Mouse (Mus musculus) neural tube, embryonic 11.5 days (tissue): ENCODE results near the gene Pnmal2. TPM values are rescaled to one million over a fixed set of nuclear protein-coding genes. Genes with fewer than 3 reads are reported as not detected.

Experiments used
- ATAC-seq: fragments of 200-750 bp; cut with Nextera tagmentation; 2 replicates; pipeline ENCODE4 v1.8.0; 2017; ENCODE audit warnings: moderate number of reproducible peaks, mild to moderate bottlenecking, moderate TSS enrichment, moderate library complexity; ENCODE audit not compliant: insufficient read depth, low FRiP score, low TSS enrichment
- DNase-seq: peaks from one replicate; pipeline ENCODE4 v3.0.0-alpha.2; 2015; ENCODE audit warnings: low spot score
- H3K27ac ChIP-seq: fragments of 300-500 bp; sonication (generic); 2 replicates; pipeline ENCODE4 v1.5.1; 2014; ENCODE audit warnings: low read depth, mild to moderate bottlenecking, low read length
- H3K27me3 ChIP-seq: fragments of 300-500 bp; sonication (generic); 2 replicates; pipeline ENCODE4 v1.6.1; 2014; ENCODE audit warnings: mild to moderate bottlenecking, low read length, mixed read lengths; ENCODE audit not compliant: control insufficient read depth, insufficient read depth
- H3K36me3 ChIP-seq: fragments of 300-500 bp; sonication (generic); 2 replicates; pipeline ENCODE4 v1.6.1; 2014; ENCODE audit warnings: mild to moderate bottlenecking, low read length, moderate library complexity, mixed read lengths; ENCODE audit not compliant: control insufficient read depth, insufficient read depth
- H3K4me1 ChIP-seq: fragments of 300-500 bp; sonication (generic); 2 replicates; pipeline ENCODE4 v1.6.1; 2014; ENCODE audit warnings: low read length, mixed read lengths; ENCODE audit not compliant: control insufficient read depth, insufficient read depth
- H3K4me2 ChIP-seq: fragments of 300-500 bp; sonication (generic); 2 replicates; pipeline ENCODE4 v1.6.1; 2014; ENCODE audit warnings: low read depth, mild to moderate bottlenecking, moderate library complexity
- H3K4me3 ChIP-seq: fragments of 300-500 bp; sonication (generic); 2 replicates; pipeline ENCODE4 v1.5.1; 2014; ENCODE audit warnings: low read depth, low read length
- H3K9ac ChIP-seq: fragments of 300-500 bp; sonication (generic); 2 replicates; pipeline ENCODE4 v1.6.1; 2014; ENCODE audit warnings: mild to moderate bottlenecking, low read length
- H3K9me3 ChIP-seq: fragments of 300-500 bp; sonication (generic); 2 replicates; pipeline ENCODE4 v1.6.1; 2016; ENCODE audit warnings: low read length; ENCODE audit not compliant: control insufficient read depth
- WGBS: fragments of 180-500 bp; shearing (Covaris S2); extraction: QIAGEN DNeasy Blood & Tissue Kit; methylation state at CpG from one replicate; pipeline ENCODE4 v1.1.7; 2014; 5-methylcytosine and 5-hydroxymethylcytosine counted together
- polyA plus RNA-seq: library from polyadenylated mRNA; unstranded; fragments of >200 nt; fragmentation: Nextera tagmentation; extraction: Ambion mirVana; gene quantifications from 2 replicates; pipeline ENCODE4 v1.2.1, GENCODE M21; 2014

The Pnmal2 gene
- polyA plus RNA-seq, 1 experiment from 2014 or later, result 9.4 TPM

DNA sequence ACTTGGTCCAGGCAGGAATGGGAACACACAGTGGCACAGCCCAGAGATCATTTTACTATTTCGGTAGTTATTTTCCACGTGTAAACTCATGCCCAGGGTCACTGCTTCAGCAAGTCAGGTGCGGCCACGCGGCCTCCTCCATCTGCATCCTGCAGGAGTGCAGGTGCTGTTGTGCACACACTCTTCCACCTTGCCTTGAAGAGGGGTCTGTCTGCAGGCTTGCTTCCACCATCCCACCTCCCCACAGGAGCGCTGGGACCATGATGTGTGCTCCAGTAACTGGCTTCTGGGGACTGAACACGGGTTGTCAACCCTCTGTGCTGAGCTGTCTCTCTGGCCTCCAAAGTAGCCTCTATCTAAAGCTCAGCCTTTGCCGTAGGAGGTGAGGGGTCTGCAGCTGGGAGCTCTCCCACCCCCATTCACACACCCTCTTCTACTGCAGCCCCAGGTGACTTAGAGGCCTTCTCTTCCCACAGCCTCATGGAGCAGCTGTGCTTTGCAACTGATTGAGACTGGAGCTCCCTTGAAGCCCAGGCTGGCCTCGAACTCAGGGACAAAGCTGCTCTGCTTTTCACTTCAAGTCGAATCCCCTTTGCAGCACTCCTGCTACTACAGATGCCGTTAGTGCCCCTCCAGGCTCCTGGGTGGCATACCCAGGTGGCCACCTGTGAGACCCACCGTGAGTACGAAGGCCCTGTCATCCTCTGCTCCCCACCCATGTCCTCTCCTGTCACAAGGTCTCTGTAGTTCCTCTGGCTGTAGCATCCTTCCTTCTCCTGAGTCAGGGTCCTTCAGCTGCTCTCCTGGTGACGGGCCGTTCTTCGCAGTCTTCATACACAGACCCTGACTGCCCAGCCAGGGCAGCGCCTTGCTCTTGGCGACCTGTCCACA is 29.8 kb upstream of the Pnmal2 start:
- H3K4me1 ChIP-seq, result no peaks in the 10 kb centered on the region
- WGBS, result 86% methylated on average over 18 of the region's 18 CpGs
- H3K4me2 ChIP-seq, result no peak overlapping the region
- no peak overlapping the region for H3K9ac ChIP-seq
- no peak overlapping the region for H3K4me3 ChIP-seq
- H3K36me3 ChIP-seq, result peaks cover 30% of the 10 kb centered on the region
- ATAC-seq, result no peak
- H3K27ac ChIP-seq, result no peak overlapping the region
- H3K9me3 ChIP-seq, result no peaks in the 10 kb centered on the region
- no peak for DNase-seq
- H3K27me3 ChIP-seq, result no peaks in the 10 kb centered on the region

DNA sequence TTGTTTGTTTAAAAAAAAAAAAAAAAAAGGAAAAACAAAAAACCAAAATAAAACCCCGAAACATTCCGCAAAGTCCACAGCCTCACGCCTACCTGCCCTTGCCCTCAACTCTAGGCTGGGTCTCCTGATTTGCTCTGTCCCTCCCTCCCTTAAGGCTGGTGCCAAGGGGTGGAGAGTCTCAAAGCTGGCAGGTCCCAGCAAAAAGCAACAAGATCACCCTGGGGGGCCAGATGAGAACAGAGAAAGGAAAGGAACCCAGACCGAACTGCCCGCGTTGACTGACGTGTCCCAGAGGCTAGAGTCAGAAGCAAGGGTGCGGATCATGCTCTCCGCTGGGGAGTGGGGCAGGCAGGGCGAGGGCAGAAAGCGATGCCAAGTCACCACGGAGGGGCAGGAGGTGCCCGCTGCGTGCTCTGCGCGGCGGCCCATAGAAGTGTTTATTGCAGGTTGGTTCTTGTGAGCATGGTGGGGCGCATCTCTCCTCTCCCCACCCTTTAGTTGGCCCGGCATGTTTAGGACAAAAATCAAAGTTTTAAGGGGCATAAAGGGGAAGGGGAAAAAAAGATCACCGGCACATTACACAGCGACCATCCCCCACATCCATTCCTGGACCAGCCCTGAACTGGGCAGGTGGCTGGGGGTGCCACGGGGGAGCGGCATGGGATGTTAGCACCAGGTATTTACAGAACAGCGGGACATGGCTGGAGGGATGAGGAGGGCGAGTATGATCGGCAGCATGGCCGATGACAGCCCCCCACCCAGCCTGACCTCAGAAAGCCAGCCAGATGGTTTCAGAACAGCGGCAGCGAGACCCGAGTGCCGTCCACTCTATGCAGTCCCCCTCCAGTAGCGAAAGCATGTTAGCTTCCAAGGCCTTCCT is 28.8 kb upstream of the Pnmal2 start:
- DNase-seq (no peak), ATAC-seq (no peak)
- WGBS, result 93% methylated on average over 32 of the region's 32 CpGs
- Histone ChIP-seq H3K27me3 (no peaks in the 10 kb centered on the region), H3K4me2 (no peak overlapping the region), H3K9me3 (no peaks in the 10 kb centered on the region), H3K36me3 (peaks cover 30% of the 10 kb centered on the region), H3K9ac (no peak overlapping the region), H3K27ac (no peak overlapping the region), H3K4me1 (no peaks in the 10 kb centered on the region; the same call in 1 of the 2 replicates), H3K4me3 (no peak overlapping the region)

DNA sequence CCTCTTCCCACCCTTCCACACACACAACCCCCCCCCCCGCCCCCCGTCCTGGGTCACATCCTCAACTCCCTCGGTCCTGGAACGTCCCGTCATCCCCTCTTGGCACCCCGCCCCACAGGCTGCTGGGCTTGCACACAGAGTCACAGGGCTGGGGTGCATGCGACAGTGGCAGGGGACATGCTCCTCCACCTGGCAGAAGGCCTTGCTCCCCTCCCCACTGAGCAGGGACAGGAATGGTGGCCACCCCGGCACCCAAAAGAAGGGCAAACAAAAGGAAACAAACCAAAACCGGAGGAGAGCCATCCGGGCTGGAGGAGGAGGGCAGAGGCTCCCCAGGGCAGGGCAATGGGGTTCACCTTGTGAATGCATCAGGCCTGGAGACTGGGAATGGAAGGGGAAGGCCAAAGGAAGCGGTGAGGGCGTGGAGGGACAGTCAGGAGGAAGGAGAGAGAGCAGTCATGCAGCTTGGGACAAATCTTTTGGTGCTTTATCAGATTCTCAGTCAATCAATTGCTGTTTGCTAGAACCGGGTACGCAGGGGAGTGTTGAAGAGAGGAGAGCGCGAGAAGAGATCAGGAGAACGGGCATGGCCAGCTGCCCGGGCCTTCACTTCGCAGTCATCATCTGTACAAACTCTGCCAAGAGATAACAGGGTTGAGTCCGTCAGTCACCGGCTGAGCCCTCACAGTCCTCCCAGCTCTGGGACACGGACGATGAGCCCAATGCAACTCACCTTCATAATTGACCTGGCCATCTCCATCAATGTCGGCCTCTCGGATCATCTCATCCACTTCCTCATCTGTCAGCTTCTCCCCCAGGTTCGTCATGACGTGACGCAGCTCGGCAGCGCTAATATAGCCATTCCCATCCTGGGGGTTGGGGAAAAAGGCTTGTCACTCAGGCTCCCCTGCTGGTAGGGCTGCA is 27.9 kb upstream of the Pnmal2 start:
- DNase-seq, result no peak
- no peak for ATAC-seq
- 91% methylated on average over 28 of the region's 30 CpGs for WGBS
- H3K9ac ChIP-seq, result no peak overlapping the region
- H3K27ac ChIP-seq, result no peak overlapping the region
- H3K4me1 ChIP-seq, result peaks cover 9% of the 10 kb centered on the region
- H3K4me2 ChIP-seq, result no peak overlapping the region
- no peak overlapping the region for H3K4me3 ChIP-seq
- H3K9me3 ChIP-seq, result no peaks in the 10 kb centered on the region
- H3K36me3 ChIP-seq, result peaks cover 30% of the 10 kb centered on the region
- no peaks in the 10 kb centered on the region for H3K27me3 ChIP-seq

DNA sequence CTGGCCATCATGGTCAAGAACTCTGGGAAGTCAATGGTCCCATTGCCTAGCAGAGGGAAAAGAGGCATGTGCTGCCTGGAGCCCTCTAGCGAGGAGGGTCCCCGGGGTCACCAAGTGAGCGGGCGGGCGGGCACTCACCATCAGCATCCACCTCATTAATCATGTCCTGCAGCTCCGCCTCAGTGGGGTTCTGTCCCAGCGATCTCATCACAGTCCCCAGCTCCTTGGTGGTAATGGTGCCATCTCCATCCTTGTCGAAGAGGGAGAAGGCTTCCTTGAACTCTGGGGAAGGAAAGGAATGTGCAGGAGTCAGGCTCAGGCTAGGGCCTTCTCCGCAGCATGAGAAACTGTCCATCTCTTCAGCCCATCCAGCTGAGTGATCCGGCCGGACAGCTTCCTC is 27.0 kb upstream of the Pnmal2 start:
- ATAC-seq, result no peak
- Histone ChIP-seq H3K4me2 (no peak overlapping the region), H3K4me1 (peaks cover 17% of the 10 kb centered on the region), H3K4me3 (no peak overlapping the region), H3K9me3 (no peaks in the 10 kb centered on the region), H3K9ac (no peak overlapping the region), H3K36me3 (peaks cover 30% of the 10 kb centered on the region), H3K27me3 (no peaks in the 10 kb centered on the region), H3K27ac (no peak overlapping the region)
- 74% methylated on average over 11 of the region's 11 CpGs for WGBS
- no peak for DNase-seq

DNA sequence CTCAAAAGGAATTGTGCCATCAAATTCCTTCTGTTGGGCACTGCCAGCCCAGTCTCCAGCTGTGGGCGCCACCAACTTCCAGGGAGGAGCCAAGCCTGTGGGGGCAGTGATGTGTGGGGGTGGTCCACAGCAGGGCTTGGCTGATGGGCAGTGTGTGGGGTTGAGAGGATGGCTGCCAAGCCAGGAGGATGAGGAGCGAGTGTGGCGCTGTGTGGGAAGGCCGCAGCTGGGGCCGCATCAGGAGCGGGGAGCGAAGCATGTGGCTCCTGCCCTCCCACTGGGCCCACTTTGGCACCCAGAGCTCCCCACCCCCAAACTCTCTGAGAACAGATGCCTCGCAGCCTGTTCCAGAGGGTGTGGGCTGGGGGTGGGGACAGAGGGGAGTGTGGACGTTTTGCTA is 26.5 kb upstream of the Pnmal2 start:
- Histone ChIP-seq H3K4me2 (no peak overlapping the region), H3K27me3 (no peaks in the 10 kb centered on the region), H3K4me1 (peaks cover 22% of the 10 kb centered on the region), H3K36me3 (peaks cover 30% of the 10 kb centered on the region), H3K9me3 (no peaks in the 10 kb centered on the region), H3K27ac (no peak overlapping the region), H3K9ac (no peak overlapping the region), H3K4me3 (no peak overlapping the region)
- no peak for DNase-seq
- 81% methylated on average over 9 of the region's 9 CpGs for WGBS
- no peak for ATAC-seq

DNA sequence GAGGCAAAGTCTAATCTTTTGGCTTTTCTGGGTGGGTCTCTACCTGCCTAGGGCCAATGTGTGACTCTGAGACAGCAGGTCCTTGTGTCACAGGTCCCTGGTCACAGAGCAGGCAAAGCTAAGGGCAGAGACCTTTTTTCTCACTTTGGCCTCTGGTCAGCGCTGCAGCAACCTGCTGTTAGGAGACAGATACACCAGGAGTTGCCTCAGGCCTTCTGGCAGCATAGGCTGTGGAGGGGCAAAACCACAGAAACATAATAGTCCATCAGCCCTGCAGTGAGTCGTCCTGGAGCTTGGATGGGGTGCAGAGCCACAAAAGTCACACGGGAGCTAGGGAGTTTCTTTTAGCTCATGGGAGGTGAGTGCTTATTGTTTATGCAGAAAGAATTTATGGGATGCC is 25.8 kb upstream of the Pnmal2 start:
- Histone ChIP-seq H3K4me2 (no peak overlapping the region), H3K36me3 (peaks cover 30% of the 10 kb centered on the region), H3K4me1 (peaks cover 22% of the 10 kb centered on the region), H3K9me3 (no peaks in the 10 kb centered on the region), H3K27me3 (no peaks in the 10 kb centered on the region), H3K27ac (no peak overlapping the region), H3K9ac (no peak overlapping the region), H3K4me3 (no peak overlapping the region)
- DNase-seq (no peak), ATAC-seq (no peak)
- WGBS, result 80% methylated on average over 3 of the region's 3 CpGs

DNA sequence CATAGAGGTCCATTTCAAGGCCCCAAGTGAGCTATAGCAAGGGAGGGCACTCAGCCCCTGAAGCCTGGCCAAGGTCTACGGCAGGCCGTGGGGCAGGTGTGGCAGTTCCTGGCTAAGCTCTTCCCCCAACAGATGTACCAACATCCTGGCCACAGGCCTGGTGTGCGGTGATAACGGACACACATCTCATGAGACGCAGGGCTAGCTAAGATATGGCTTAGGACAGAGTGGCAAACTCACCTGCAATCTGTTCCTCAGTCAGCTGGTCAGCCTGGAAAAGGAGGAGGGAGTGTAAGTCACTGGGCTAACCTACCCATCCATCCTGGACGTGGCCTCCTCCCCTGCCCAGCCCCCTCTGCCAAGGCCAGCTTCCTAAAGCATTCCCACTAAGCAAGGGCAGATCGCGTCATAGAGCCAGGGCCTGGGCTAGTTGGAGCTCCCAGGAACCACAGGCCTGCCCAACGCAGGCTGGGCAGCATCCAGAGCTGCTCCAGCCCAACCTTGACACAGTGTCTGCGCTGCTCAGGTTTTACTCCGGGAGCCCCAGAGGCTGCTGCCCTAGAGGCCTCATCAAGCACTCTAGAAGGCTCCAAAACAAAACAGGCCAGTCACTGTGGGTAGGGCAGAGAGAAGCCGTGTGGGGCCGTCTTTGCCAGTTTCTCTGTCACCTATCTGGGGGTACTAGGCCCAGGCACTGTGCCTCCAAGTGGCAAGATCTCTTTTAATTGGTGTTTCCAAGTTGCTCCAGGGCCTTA is 24.9 kb upstream of the Pnmal2 start:
- no peaks in the 10 kb centered on the region for H3K9me3 ChIP-seq
- H3K27me3 ChIP-seq, result no peaks in the 10 kb centered on the region
- DNase-seq (no peak), ATAC-seq (no peak)
- H3K36me3 ChIP-seq, result peaks cover 28% of the 10 kb centered on the region
- 93% methylated on average over 13 of the region's 13 CpGs for WGBS
- H3K27ac ChIP-seq, result no peak overlapping the region
- H3K9ac ChIP-seq, result no peak overlapping the region
- H3K4me3 ChIP-seq, result no peak overlapping the region
- peaks cover 22% of the 10 kb centered on the region for H3K4me1 ChIP-seq
- H3K4me2 ChIP-seq, result no peak overlapping the region

DNA sequence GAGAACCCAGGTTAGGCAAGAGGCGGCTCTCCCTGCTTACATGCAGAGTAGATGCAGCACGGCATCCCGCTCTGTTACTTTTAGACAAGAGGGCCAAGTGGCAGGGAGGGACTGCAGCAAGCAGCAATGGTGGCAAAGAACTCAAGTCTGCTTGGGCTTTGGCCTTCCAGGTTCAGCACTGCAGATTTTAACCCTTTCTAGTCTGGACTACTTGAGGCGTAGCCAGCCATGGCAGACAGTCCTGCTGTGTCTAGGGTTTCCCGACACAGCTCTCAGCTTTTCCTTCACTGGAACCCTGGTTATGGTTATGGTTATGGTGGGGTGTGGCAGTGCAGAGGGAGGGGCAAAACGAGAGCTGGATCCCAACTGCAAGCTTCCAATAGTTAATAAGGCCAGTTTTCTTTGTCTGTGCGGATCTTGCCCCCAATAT is 24.3 kb upstream of the Pnmal2 start:
- no peak overlapping the region for H3K9ac ChIP-seq
- no peak overlapping the region for H3K4me2 ChIP-seq
- peaks cover 24% of the 10 kb centered on the region for H3K36me3 ChIP-seq
- H3K9me3 ChIP-seq, result no peaks in the 10 kb centered on the region
- no peak overlapping the region for H3K4me3 ChIP-seq
- DNase-seq (no peak), ATAC-seq (no peak)
- 88% methylated on average over 7 of the region's 7 CpGs for WGBS
- H3K27ac ChIP-seq, result no peak overlapping the region
- H3K27me3 ChIP-seq, result no peaks in the 10 kb centered on the region
- peaks cover 22% of the 10 kb centered on the region for H3K4me1 ChIP-seq
